Mouse (Mus musculus) liver, embryonic 14.5 days (tissue): ENCODE data around the gene Vps13c.

Experiments
- CTCF ChIP-seq: IDR thresholded peaks from 2 replicates; pipeline ENCODE4 v1.5.1; 2016; ENCODE audit warnings: antibody characterized with exemption, low read depth, control low read depth
- EP300 ChIP-seq: IDR thresholded peaks from 2 replicates; pipeline ENCODE4 v1.6.1; 2016; ENCODE audit warnings: antibody characterized with exemption, low read depth

GRCm38 (mm10) chr9:68020776-68021365, 180.7 kb downstream of the Vps13c start:
- TF ChIP-seq CTCF (no peak), EP300 (no peak)
